Mouse (Mus musculus) ES-E14 (cell line): Measurements from ENCODE around the gene E2f7.

Experiments
- CHD2 ChIP-seq: IDR thresholded peaks from 2 replicates; pipeline ENCODE4 v1.6.1; 2014; ENCODE audit warnings: mild to moderate bottlenecking, low read depth, low read length, inconsistent platforms
- HCFC1 ChIP-seq: IDR thresholded peaks from 2 replicates; pipeline ENCODE4 v1.6.1; 2012; ENCODE audit warnings: low read length, inconsistent platforms, borderline replicate concordance; ENCODE audit not compliant: insufficient read depth
- ZC3H11A ChIP-seq: IDR thresholded peaks from 2 replicates; pipeline ENCODE4 v1.6.1; 2012; ENCODE audit warnings: low read depth, mild to moderate bottlenecking, inconsistent platforms, low read length, borderline replicate concordance
- ZNF384 ChIP-seq: IDR thresholded peaks from 2 replicates; pipeline ENCODE4 v1.6.1; 2012; ENCODE audit warnings: low read depth, low read length, inconsistent platforms

- TF ChIP-seq ZC3H11A = no peak
- TF ChIP-seq ZNF384 = no peak
- TF ChIP-seq HCFC1 = peak; percentile 53; the same call in 1 of the 2 replicates
- no peak for TF ChIP-seq CHD2
Observed at GRCm38 (mm10) chr10:110744686-110745639, at the start of gene E2f7.
